Mouse (Mus musculus): ENCODE data around the gene Slc25a11. TPM values are rescaled to one million over a fixed set of nuclear protein-coding genes. Genes with fewer than 3 reads are reported as not detected.

Gene Slc25a11
- total and polyA plus RNA-seq, 2 experiments, result 109 to 118 TPM

DNA sequence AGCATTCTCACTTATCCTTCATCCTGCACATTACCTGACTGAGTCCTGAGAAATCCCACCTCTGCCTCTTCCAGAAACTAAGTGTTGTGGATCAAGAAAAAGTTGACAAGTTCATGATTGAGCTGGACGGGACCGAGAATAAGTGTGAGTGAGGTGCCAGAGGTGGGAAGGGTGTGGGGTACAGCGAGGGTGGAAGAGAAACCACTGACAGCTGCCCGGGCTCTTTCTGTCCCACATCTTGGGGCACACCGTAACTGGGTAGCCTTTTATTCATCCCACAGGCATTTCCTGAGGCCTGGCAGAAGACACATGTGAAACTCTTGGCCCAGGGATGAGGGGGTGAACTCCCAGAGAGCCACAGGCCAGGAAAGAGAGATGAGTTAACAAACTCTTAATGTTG is 11.2 kb upstream of the Slc25a11 start:
- no peak for TF ChIP-seq POLR2A (IDR thresholded peaks at IDR 0.05; ENCODE audit: extremely low read depth, insufficient read depth, low read length)
- no peak for TF ChIP-seq CTCF (IDR thresholded peaks at IDR 0.05; ENCODE audit: low read depth, low read length)

GRCm38 (mm10) chr11:70657991-70658390 is 10.7 kb upstream of the Slc25a11 start:
- TF ChIP-seq CTCF (IDR thresholded peaks at IDR 0.05; ENCODE audit: low read depth, low read length) (no peak), POLR2A (IDR thresholded peaks at IDR 0.05; ENCODE audit: extremely low read depth, insufficient read depth, low read length) (no peak)
- no peaks in the 10 kb centered on the region for H3K27me3 ChIP-seq (ENCODE audit: control insufficient read depth, insufficient read depth, low read length)
- no peak overlapping the region for H3K9ac ChIP-seq (ENCODE audit: low read depth, low read length)
- peaks cover 3% of the 10 kb centered on the region for H3K36me3 ChIP-seq (ENCODE audit: control insufficient read depth, insufficient read depth, low read length)
- peaks cover 2% of the 10 kb centered on the region; the same call in 1 of the 2 replicates for H3K4me1 ChIP-seq (ENCODE audit: control insufficient read depth, insufficient read depth, low read length)
- WGBS, result 78% methylated on average over 9 of the region's 9 CpGs
- DNase-seq (ENCODE audit: extremely low read depth, low read depth, low spot score), result no peak
- H3K79me2 ChIP-seq (ENCODE audit: control insufficient read depth, insufficient read depth, low read length), result peaks cover 14% of the 10 kb centered on the region
- H3K27ac ChIP-seq (replicated peaks; ENCODE audit: insufficient read depth, low read depth, low read length), result no peak overlapping the region
- H3K4me3 ChIP-seq (ENCODE audit: insufficient read depth, low read depth, low read length), result no peak overlapping the region

More for the DNA sequence above, 11.2 kb upstream of the Slc25a11 start:
- H3K79me2 ChIP-seq (ENCODE audit: control insufficient read depth, insufficient read depth, low read length), result peaks cover 9% of the 10 kb centered on the region
- peaks cover 3% of the 10 kb centered on the region for H3K36me3 ChIP-seq (ENCODE audit: control insufficient read depth, insufficient read depth, low read length)
- 93% methylated on average over 5 of the region's 5 CpGs for WGBS
- H3K27me3 ChIP-seq (ENCODE audit: control insufficient read depth, insufficient read depth, low read length), result no peaks in the 10 kb centered on the region
- H3K4me3 ChIP-seq (ENCODE audit: insufficient read depth, low read depth, low read length), result no peak overlapping the region
- H3K9ac ChIP-seq (ENCODE audit: low read depth, low read length), result no peak overlapping the region
- H3K27ac ChIP-seq (replicated peaks; ENCODE audit: insufficient read depth, low read depth, low read length), result no peak overlapping the region
- peaks cover 2% of the 10 kb centered on the region; the same call in 1 of the 2 replicates for H3K4me1 ChIP-seq (ENCODE audit: control insufficient read depth, insufficient read depth, low read length)
- DNase-seq (ENCODE audit: extremely low read depth, low read depth, low spot score), result no peak

GRCm38 (mm10) chr11:70657573-70657972 is 10.3 kb upstream of the Slc25a11 start:
- WGBS, result 70% methylated on average over 6 of the region's 6 CpGs
- Histone ChIP-seq H3K27me3 (ENCODE audit: control insufficient read depth, insufficient read depth, low read length) (no peaks in the 10 kb centered on the region), H3K9ac (ENCODE audit: low read depth, low read length) (no peak overlapping the region), H3K79me2 (ENCODE audit: control insufficient read depth, insufficient read depth, low read length) (peaks cover 18% of the 10 kb centered on the region), H3K36me3 (ENCODE audit: control insufficient read depth, insufficient read depth, low read length) (peaks cover 4% of the 10 kb centered on the region), H3K4me3 (ENCODE audit: insufficient read depth, low read depth, low read length) (no peak overlapping the region), H3K27ac (replicated peaks; ENCODE audit: insufficient read depth, low read depth, low read length) (no peak overlapping the region), H3K4me1 (ENCODE audit: control insufficient read depth, insufficient read depth, low read length) (peaks cover 6% of the 10 kb centered on the region; the same call in 1 of the 2 replicates)
- no peak for DNase-seq (ENCODE audit: extremely low read depth, low read depth, low spot score)
- TF ChIP-seq POLR2A (IDR thresholded peaks at IDR 0.05; ENCODE audit: extremely low read depth, insufficient read depth, low read length) (no peak), CTCF (IDR thresholded peaks at IDR 0.05; ENCODE audit: low read depth, low read length) (no peak)

- 82% methylated on average over 3 of the region's 3 CpGs for WGBS
- H3K4me1 ChIP-seq (ENCODE audit: control insufficient read depth, insufficient read depth, low read length), result peaks cover 11% of the 10 kb centered on the region
- no peak for DNase-seq (ENCODE audit: extremely low read depth, low read depth, low spot score)
Measured at GRCm38 (mm10) chr11:70656964-70657363, 9.7 kb upstream of the Slc25a11 start, which contains the start of gene Eno3. Eno3 (plus strand) TSS chr11:70657202.

GRCm38 (mm10) chr11:70656456-70656927 is 9.2 kb upstream of the Slc25a11 start:
- Histone ChIP-seq H3K9ac (ENCODE audit: low read depth, low read length) (peak overlapping the region; percentile 66), H3K4me3 (ENCODE audit: insufficient read depth, low read depth, low read length) (peak overlapping the region; percentile 53; the same call in 1 of the 2 replicates), H3K79me2 (ENCODE audit: control insufficient read depth, insufficient read depth, low read length) (peaks cover 23% of the 10 kb centered on the region), H3K4me1 (ENCODE audit: control insufficient read depth, insufficient read depth, low read length) (peaks cover 14% of the 10 kb centered on the region), H3K27ac (replicated peaks; ENCODE audit: insufficient read depth, low read depth, low read length) (peak overlapping the region; percentile 75; the same call in 1 of the 2 replicates), H3K36me3 (ENCODE audit: control insufficient read depth, insufficient read depth, low read length) (peaks cover 15% of the 10 kb centered on the region), H3K27me3 (ENCODE audit: control insufficient read depth, insufficient read depth, low read length) (no peaks in the 10 kb centered on the region)
- DNase-seq (ENCODE audit: extremely low read depth, low read depth, low spot score), result no peak
- TF ChIP-seq CTCF (IDR thresholded peaks at IDR 0.05; ENCODE audit: low read depth, low read length) (no peak), POLR2A (IDR thresholded peaks at IDR 0.05; ENCODE audit: extremely low read depth, insufficient read depth, low read length) (no peak)
- 59% methylated on average over 16 of the region's 16 CpGs for WGBS

More at GRCm38 (mm10) chr11:70656964-70657363, 9.7 kb upstream of the Slc25a11 start, which contains the start of gene Eno3:
- TF ChIP-seq CTCF (IDR thresholded peaks at IDR 0.05; ENCODE audit: low read depth, low read length) (no peak), POLR2A (IDR thresholded peaks at IDR 0.05; ENCODE audit: extremely low read depth, insufficient read depth, low read length) (no peak)
- H3K9ac ChIP-seq (ENCODE audit: low read depth, low read length), result peak within 1 kb of the TSS; percentile 66
- H3K27ac ChIP-seq (replicated peaks; ENCODE audit: insufficient read depth, low read depth, low read length), result peak within 1 kb of the TSS; percentile 75
- H3K27me3 ChIP-seq (ENCODE audit: control insufficient read depth, insufficient read depth, low read length), result no peaks in the 10 kb centered on the region
- peak within 1 kb of the TSS; percentile 53; the same call in 1 of the 2 replicates for H3K4me3 ChIP-seq (ENCODE audit: insufficient read depth, low read depth, low read length)
- H3K36me3 ChIP-seq (ENCODE audit: control insufficient read depth, insufficient read depth, low read length), result peaks cover 10% of the 10 kb centered on the region
- H3K79me2 ChIP-seq (ENCODE audit: control insufficient read depth, insufficient read depth, low read length), result peaks cover 21% of the 10 kb centered on the region
